Mouse (Mus musculus): ENCODE measurements around the gene Igsf9.

Gene Igsf9

DNA sequence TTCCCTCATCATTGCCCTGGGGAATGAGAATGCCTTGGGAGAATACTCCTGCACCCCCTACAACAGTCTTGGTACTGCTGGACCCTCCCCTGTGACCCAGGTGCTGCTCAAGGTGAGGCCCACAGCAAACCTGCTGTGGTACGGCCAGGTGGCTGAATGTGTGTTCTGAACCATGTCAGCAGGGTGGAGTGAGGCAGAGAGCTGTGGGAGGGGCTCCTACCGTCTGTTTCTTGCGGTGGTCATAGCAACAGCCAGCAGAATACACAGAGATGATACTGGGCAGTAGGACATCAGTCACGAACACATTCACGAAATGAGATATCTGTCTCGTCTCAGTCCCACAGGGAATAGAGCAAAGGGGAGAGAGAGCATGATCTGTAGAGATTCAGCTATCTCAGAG, 11.9 kb downstream of the Igsf9 start:
- Histone ChIP-seq H3K4me3 (replicated peaks; ENCODE audit: low read length) (no peak overlapping the region), H3K9me3 (ENCODE audit: low read length) (no peaks in the 10 kb centered on the region), H3K27me3 (ENCODE audit: insufficient read depth, low read length) (peaks cover 13% of the 10 kb centered on the region), H3K36me3 (ENCODE audit: insufficient read depth, low read length) (peaks cover 65% of the 10 kb centered on the region), H3K4me1 (replicated peaks; ENCODE audit: low read depth, low read length) (peaks cover 67% of the 10 kb centered on the region)
- no peak for TF ChIP-seq NANOG (IDR thresholded peaks at IDR 0.05; ENCODE audit: borderline replicate concordance, low read length)
- TF ChIP-seq POU5F1 (IDR thresholded peaks at IDR 0.05; ENCODE audit: borderline replicate concordance, low read length): no peak
- no peak for TF ChIP-seq CTCF (conservative IDR thresholded peaks at IDR 0.05; ENCODE audit: low read length)

GRCm38 (mm10) chr1:172496030-172496429, 14.4 kb downstream of the Igsf9 start:
- H3K36me3 ChIP-seq (ENCODE audit: insufficient read depth, low read length): peaks cover 65% of the 10 kb centered on the region
- TF ChIP-seq POU5F1 (IDR thresholded peaks at IDR 0.05; ENCODE audit: borderline replicate concordance, low read length): no peak
- TF ChIP-seq NANOG (IDR thresholded peaks at IDR 0.05; ENCODE audit: borderline replicate concordance, low read length): no peak
- no peak for TF ChIP-seq CTCF (conservative IDR thresholded peaks at IDR 0.05; ENCODE audit: low read length)

DNA sequence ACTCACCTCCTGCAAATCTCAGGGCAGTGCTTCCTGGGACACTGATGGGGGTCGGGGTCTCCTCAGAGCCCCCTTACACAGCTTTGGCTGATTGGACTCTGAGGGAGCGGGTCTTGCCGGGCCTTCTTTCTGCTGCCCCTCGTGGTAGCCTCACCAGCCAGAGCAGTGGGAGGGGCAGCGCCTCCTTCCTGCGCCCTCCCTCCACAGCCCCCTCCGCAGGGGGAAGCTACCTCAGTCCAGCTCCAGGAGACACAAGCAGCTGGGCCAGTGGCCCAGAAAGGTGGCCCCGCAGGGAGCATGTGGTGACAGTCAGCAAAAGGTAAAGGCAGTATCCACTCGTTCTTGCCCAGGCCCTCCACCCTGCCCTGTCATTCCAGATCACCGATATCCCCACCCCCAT, 15.8 kb downstream of the Igsf9 start:
- Histone ChIP-seq H3K9me3 (ENCODE audit: low read length) (no peaks in the 10 kb centered on the region), H3K36me3 (ENCODE audit: insufficient read depth, low read length) (peaks cover 51% of the 10 kb centered on the region), H3K4me1 (replicated peaks; ENCODE audit: low read depth, low read length) (peaks cover 80% of the 10 kb centered on the region), H3K4me3 (replicated peaks; ENCODE audit: low read length) (no peak overlapping the region), H3K27me3 (ENCODE audit: insufficient read depth, low read length) (peaks cover 16% of the 10 kb centered on the region)
- TF ChIP-seq CTCF (conservative IDR thresholded peaks at IDR 0.05; ENCODE audit: low read length) (no peak), NANOG (IDR thresholded peaks at IDR 0.05; ENCODE audit: borderline replicate concordance, low read length) (no peak), POU5F1 (IDR thresholded peaks at IDR 0.05; ENCODE audit: borderline replicate concordance, low read length) (no peak)

More at GRCm38 (mm10) chr1:172496030-172496429, 14.4 kb downstream of the Igsf9 start:
- no peaks in the 10 kb centered on the region for H3K9me3 ChIP-seq (ENCODE audit: low read length)
- peak overlapping the region; percentile 61 for H3K4me3 ChIP-seq (replicated peaks; ENCODE audit: low read length)
- peaks cover 70% of the 10 kb centered on the region for H3K4me1 ChIP-seq (replicated peaks; ENCODE audit: low read depth, low read length)
- peaks cover 16% of the 10 kb centered on the region for H3K27me3 ChIP-seq (ENCODE audit: insufficient read depth, low read length)

DNA sequence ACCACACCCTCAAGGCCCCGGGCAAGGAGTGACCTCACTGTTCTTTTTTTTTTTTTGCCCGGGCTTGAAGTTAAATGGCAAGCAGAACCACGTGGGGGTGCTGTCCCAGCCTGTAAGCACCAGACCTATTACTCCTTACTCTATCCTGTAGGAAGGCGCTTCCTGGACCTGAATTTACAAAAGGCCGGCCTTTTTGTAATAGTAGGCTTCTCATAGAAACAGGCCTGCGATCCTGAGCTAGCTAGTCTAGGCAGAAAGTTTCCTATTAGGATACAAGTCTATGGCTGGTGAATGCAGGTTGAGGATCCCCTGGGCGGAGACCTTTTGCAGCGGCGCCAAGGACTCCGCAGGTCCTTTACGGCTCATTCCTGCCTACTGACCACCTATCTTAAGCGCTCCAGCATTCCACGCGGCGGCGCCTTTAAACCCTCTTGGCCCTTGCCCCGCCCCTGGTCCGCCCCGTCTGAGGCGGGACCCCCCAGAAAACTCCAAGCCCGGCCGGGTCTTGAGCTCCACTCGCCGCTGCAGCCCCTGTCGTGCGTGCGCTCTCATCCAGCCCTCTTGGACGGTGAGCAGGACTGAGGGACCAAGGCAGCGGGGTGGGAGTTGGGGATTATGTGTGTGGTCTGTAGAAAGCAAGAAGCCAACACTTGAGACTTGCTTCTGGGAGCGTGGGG, 18.3 kb downstream of the Igsf9 start, which contains the start of gene Tagln2:
Gene Tagln2, plus strand, starts transcription at position 283 of the 677 bp plus-strand sequence.
- Histone ChIP-seq H3K27me3 (ENCODE audit: insufficient read depth, low read length) (peaks cover 16% of the 10 kb centered on the region), H3K4me3 (replicated peaks; ENCODE audit: low read length) (peak within 1 kb of the TSS; percentile 87), H3K4me1 (replicated peaks; ENCODE audit: low read depth, low read length) (peaks cover 87% of the 10 kb centered on the region), H3K36me3 (ENCODE audit: insufficient read depth, low read length) (peaks cover 32% of the 10 kb centered on the region), H3K9me3 (ENCODE audit: low read length) (no peaks in the 10 kb centered on the region)
- TF ChIP-seq NANOG (IDR thresholded peaks at IDR 0.05; ENCODE audit: borderline replicate concordance, low read length) (no peak), CTCF (conservative IDR thresholded peaks at IDR 0.05; ENCODE audit: low read length) (no peak), POU5F1 (IDR thresholded peaks at IDR 0.05; ENCODE audit: borderline replicate concordance, low read length) (no peak)

GRCm38 (mm10) chr1:172500451-172501370, 19.1 kb downstream of the Igsf9 start:
- H3K27me3 ChIP-seq (ENCODE audit: insufficient read depth, low read length): peaks cover 17% of the 10 kb centered on the region
- H3K36me3 ChIP-seq (ENCODE audit: insufficient read depth, low read length): peaks cover 34% of the 10 kb centered on the region
- no peaks in the 10 kb centered on the region for H3K9me3 ChIP-seq (ENCODE audit: low read length)
- H3K4me1 ChIP-seq (replicated peaks; ENCODE audit: low read depth, low read length): peaks cover 88% of the 10 kb centered on the region
- TF ChIP-seq CTCF (conservative IDR thresholded peaks at IDR 0.05; ENCODE audit: low read length): no peak
- no peak for TF ChIP-seq POU5F1 (IDR thresholded peaks at IDR 0.05; ENCODE audit: borderline replicate concordance, low read length)
- TF ChIP-seq NANOG (IDR thresholded peaks at IDR 0.05; ENCODE audit: borderline replicate concordance, low read length): no peak
- H3K4me3 ChIP-seq (replicated peaks; ENCODE audit: low read length): peak overlapping the region; percentile 87

DNA sequence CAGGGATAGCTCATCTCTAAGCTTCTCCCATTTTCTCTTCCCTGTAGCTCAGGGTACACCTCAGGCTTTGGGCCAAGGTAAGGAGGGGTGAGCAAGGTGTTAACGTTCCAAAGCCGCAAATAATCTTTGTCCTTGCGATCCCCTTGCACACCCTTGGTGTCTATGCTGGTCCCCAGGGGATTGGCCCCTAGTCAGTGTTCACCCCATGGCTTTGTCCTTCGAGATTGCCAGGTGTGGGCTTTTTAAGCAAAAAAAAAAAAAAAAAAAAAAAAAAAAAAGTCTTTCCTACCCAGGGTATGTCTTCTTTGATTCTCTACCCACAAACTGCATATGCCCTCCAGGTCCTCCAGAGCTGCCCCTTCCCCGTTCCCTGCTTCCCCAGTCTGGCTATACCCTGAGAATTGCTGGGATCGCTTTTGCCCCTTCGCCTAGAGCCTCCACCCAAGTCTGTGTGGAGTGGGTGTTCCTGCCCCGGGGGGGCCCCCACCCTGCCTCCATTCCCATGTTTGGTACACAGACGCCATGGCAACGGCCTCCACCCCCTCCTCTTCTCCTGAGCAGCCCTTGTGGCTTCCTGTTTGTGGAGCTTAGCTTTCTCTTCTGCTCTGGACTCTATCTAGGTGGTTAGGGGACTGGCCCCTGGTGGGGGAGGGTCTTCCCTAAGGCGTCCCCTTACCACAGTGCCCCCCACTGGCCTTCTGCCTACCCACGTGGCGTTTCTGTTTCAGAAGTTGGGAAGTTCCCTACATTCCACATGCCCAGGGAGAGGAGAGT, 20.0 kb downstream of the Igsf9 start:
- H3K4me3 ChIP-seq (replicated peaks; ENCODE audit: low read length): peak overlapping the region; percentile 87
- no peaks in the 10 kb centered on the region for H3K9me3 ChIP-seq (ENCODE audit: low read length)
- H3K4me1 ChIP-seq (replicated peaks; ENCODE audit: low read depth, low read length): peaks cover 81% of the 10 kb centered on the region
- H3K36me3 ChIP-seq (ENCODE audit: insufficient read depth, low read length): peaks cover 38% of the 10 kb centered on the region
- TF ChIP-seq NANOG (IDR thresholded peaks at IDR 0.05; ENCODE audit: borderline replicate concordance, low read length) (no peak), CTCF (conservative IDR thresholded peaks at IDR 0.05; ENCODE audit: low read length) (no peak), POU5F1 (IDR thresholded peaks at IDR 0.05; ENCODE audit: borderline replicate concordance, low read length) (no peak)
- H3K27me3 ChIP-seq (ENCODE audit: insufficient read depth, low read length): peaks cover 12% of the 10 kb centered on the region

GRCm38 (mm10) chr1:172502145-172503110, 20.8 kb downstream of the Igsf9 start:
- Histone ChIP-seq H3K27me3 (ENCODE audit: insufficient read depth, low read length) (peaks cover 12% of the 10 kb centered on the region; the same call in 1 of the 2 replicates), H3K36me3 (ENCODE audit: insufficient read depth, low read length) (peaks cover 38% of the 10 kb centered on the region), H3K4me3 (replicated peaks; ENCODE audit: low read length) (peak overlapping the region; percentile 87), H3K9me3 (ENCODE audit: low read length) (no peaks in the 10 kb centered on the region), H3K4me1 (replicated peaks; ENCODE audit: low read depth, low read length) (peaks cover 78% of the 10 kb centered on the region)
- TF ChIP-seq POU5F1 (IDR thresholded peaks at IDR 0.05; ENCODE audit: borderline replicate concordance, low read length) (no peak), CTCF (conservative IDR thresholded peaks at IDR 0.05; ENCODE audit: low read length) (no peak), NANOG (IDR thresholded peaks at IDR 0.05; ENCODE audit: borderline replicate concordance, low read length) (no peak)
